Mouse (Mus musculus) CH12.LX (cell line): ENCODE results near the gene Reep6. TPM values are rescaled to one million over a fixed set of nuclear protein-coding genes. Genes with fewer than 3 reads are reported as not detected.
A peak's percentile ranks its signal among the peaks of the same experiment; 100 is the strongest.
"Not testable (repeated sequence)": the region's sequence is repeated elsewhere in the genome, so short reads cannot be mapped to it uniquely, and the experiment has no call there.

Source experiments
- DNase-seq: peaks from one replicate; pipeline ENCODE4 v3.0.0-alpha.2; 2013; ENCODE audit errors: extremely low read depth
- H3K27ac ChIP-seq: 2 replicates; pipeline ENCODE4 v1.5.1; 2012; ENCODE audit warnings: low read depth, mild to moderate bottlenecking, control low read depth, moderate library complexity; ENCODE audit not compliant: insufficient read depth
- H3K27me3 ChIP-seq: replicated peaks from 2 replicates; pipeline ENCODE3; 2012; ENCODE audit warnings: inconsistent platforms
- H3K36me3 ChIP-seq, 2 experiments: replicated peaks in 1 of 2; 2 replicates each; pipeline versions ENCODE3 to v1.6.1; 2012; ENCODE audit warnings: inconsistent platforms in 1 of 2, low read length in 1 of 2, mild to moderate bottlenecking in 1 of 2, mixed read lengths in 1 of 2, moderate library complexity in 1 of 2; ENCODE audit not compliant: control insufficient read depth in 1 of 2, insufficient read depth in 1 of 2
- H3K4me1 ChIP-seq, 2 experiments: 2 replicates each; pipeline ENCODE4 v1.6.1; 2012; ENCODE audit warnings: inconsistent platforms in 1 of 2, moderate library complexity in 1 of 2; ENCODE audit not compliant: insufficient read depth in 2 of 2, control insufficient read depth in 1 of 2
- H3K4me2 ChIP-seq: 2 replicates; pipeline ENCODE4 v1.6.1; 2012; ENCODE audit warnings: low read depth, mild to moderate bottlenecking, control low read depth; ENCODE audit not compliant: poor library complexity, insufficient read depth, severe bottlenecking
- H3K4me3 ChIP-seq, 3 experiments: fragments of 150-350 bp in 1 of 3; sonication (generic) in 1 of 3; replicated peaks in 1 of 3; 2 replicates each; pipeline versions ENCODE3 to v1.5.1; 2011 to 2012; ENCODE audit warnings: low read depth in 2 of 3, low read length in 2 of 3, mild to moderate bottlenecking in 2 of 3, moderate library complexity in 2 of 3, control low read depth in 1 of 3, improper control_type of control experiment in 1 of 3, inconsistent platforms in 1 of 3, mixed read lengths in 1 of 3; ENCODE audit not compliant: poor library complexity in 1 of 3
- H3K79me2 ChIP-seq: replicated peaks from 2 replicates; pipeline ENCODE4 v1.6.1; 2012; ENCODE audit warnings: mild to moderate bottlenecking, moderate library complexity; ENCODE audit not compliant: control insufficient read depth, poor library complexity, insufficient read depth, severe bottlenecking; ENCODE audit errors: extremely low read depth
- H3K9ac ChIP-seq: 2 replicates; pipeline ENCODE4 v1.6.1; 2012; ENCODE audit warnings: low read depth, mild to moderate bottlenecking, control low read depth, moderate library complexity; ENCODE audit not compliant: insufficient read depth
- H3K9me3 ChIP-seq: replicated peaks from 2 replicates; pipeline ENCODE3; 2012; ENCODE audit warnings: low read length, inconsistent platforms, mixed read lengths
- BHLHE40 ChIP-seq: IDR thresholded peaks from 2 replicates; pipeline ENCODE4 v1.6.1; 2011; ENCODE audit warnings: mild to moderate bottlenecking, low read depth, low read length, improper control_type of control experiment
- CTCF ChIP-seq, 2 experiments: IDR thresholded peaks in 1 of 2; conservative IDR thresholded peaks in 1 of 2; 2 replicates each; pipeline ENCODE4 v1.5.1; 2011 to 2012; ENCODE audit warnings: low read depth in 2 of 2, low read length in 2 of 2, improper control_type of control experiment in 1 of 2, inconsistent platforms in 1 of 2, mild to moderate bottlenecking in 1 of 2, moderate library complexity in 1 of 2
- E2F4 ChIP-seq: IDR thresholded peaks from 2 replicates; pipeline ENCODE4 v1.6.1; 2011; ENCODE audit warnings: low read depth, low read length, improper control_type of control experiment; ENCODE audit not compliant: insufficient replicate concordance
- ELF1 ChIP-seq: IDR thresholded peaks from 2 replicates; pipeline ENCODE4 v1.6.1; 2014; ENCODE audit warnings: low read depth, mild to moderate bottlenecking, inconsistent platforms, low read length, improper control_type of control experiment
- IRF4 ChIP-seq: IDR thresholded peaks from 2 replicates; pipeline ENCODE4 v1.6.1; 2014; ENCODE audit warnings: low read depth, mild to moderate bottlenecking, inconsistent platforms, low read length, improper control_type of control experiment
- JUND ChIP-seq: conservative IDR thresholded peaks from 2 replicates; pipeline ENCODE4 v1.6.1; 2011; ENCODE audit warnings: low read depth, low read length, improper control_type of control experiment
- MAX ChIP-seq: IDR thresholded peaks from 2 replicates; pipeline ENCODE4 v1.6.1; 2011; ENCODE audit warnings: low read length, improper control_type of control experiment
- MAZ ChIP-seq: IDR thresholded peaks from 2 replicates; pipeline ENCODE4 v1.6.1; 2012; ENCODE audit warnings: low read depth, mild to moderate bottlenecking, inconsistent platforms, low read length, improper control_type of control experiment, moderate library complexity
- MXI1 ChIP-seq: IDR thresholded peaks from 2 replicates; pipeline ENCODE4 v1.6.1; 2011; ENCODE audit warnings: mild to moderate bottlenecking, low read depth, low read length, improper control_type of control experiment
- MYC ChIP-seq: IDR thresholded peaks from 2 replicates; pipeline ENCODE4 v1.6.1; 2011; ENCODE audit warnings: low read depth, mild to moderate bottlenecking, improper control_type of control experiment, low read length
- NELFE ChIP-seq: IDR thresholded peaks from 2 replicates; pipeline ENCODE4 v1.6.1; 2011; ENCODE audit warnings: low read depth, low read length, improper control_type of control experiment
- RCOR1 ChIP-seq: conservative IDR thresholded peaks from 2 replicates; pipeline ENCODE4 v1.6.1; 2012; ENCODE audit warnings: low read depth, mild to moderate bottlenecking, inconsistent platforms, low read length, improper control_type of control experiment
- TBP ChIP-seq: conservative IDR thresholded peaks from 2 replicates; pipeline ENCODE4 v1.6.1; 2011; ENCODE audit warnings: low read depth, low read length, improper control_type of control experiment
- USF1 ChIP-seq: IDR thresholded peaks from 2 replicates; pipeline ENCODE4 v1.6.1; 2014; ENCODE audit warnings: low read depth, mild to moderate bottlenecking, inconsistent platforms, low read length, improper control_type of control experiment
- USF2 ChIP-seq: conservative IDR thresholded peaks from 2 replicates; pipeline ENCODE4 v1.6.1; 2011; ENCODE audit warnings: low read depth, low read length, improper control_type of control experiment
- ZKSCAN1 ChIP-seq: IDR thresholded peaks from 2 replicates; pipeline ENCODE4 v1.6.1; 2012; ENCODE audit warnings: low read depth, inconsistent platforms, low read length, improper control_type of control experiment, borderline replicate concordance
- ZNF384 ChIP-seq: IDR thresholded peaks from 2 replicates; pipeline ENCODE4 v1.6.1; 2012; ENCODE audit warnings: low read depth, low read length, improper control_type of control experiment, inconsistent platforms
- dilution Hi-C: fragments of 300-500 bp; cut with MboI; formaldehyde crosslinking; loops from 2 replicates; pipeline ENCODE4 v1.14.3; 2020; ENCODE audit warnings: low sequenced_read_pairs; ENCODE audit not compliant: extremely low pct_unique_long_range_greater_than_20kb, extremely low pct_ligation_motif_present
- in situ Hi-C: fragments of 300-500 bp; cut with MboI; formaldehyde crosslinking; loops from 3 replicates; pipeline ENCODE4 v1.14.3; 2019; ENCODE audit warnings: low sequenced_read_pairs, low pct_ligation_motif_present, low pct_unique_long_range_greater_than_20kb, mixed read lengths
- polyA plus RNA-seq: library from polyadenylated mRNA; unstranded; fragments of >175 nt; gene quantifications from 2 replicates; pipeline ENCODE4 v1.2.1, GENCODE M21; 2012; ENCODE audit warnings: low read depth; ENCODE audit not compliant: insufficient read length
- total RNA-seq, 2 experiments: library from RNA; depleted of rRNA; stranded (reverse); fragments of 300-350 nt in 1 of 2; fragments of >200 nt in 1 of 2; gene quantifications; 2 replicates each; pipeline ENCODE4 v1.2.3; 2012 to 2014

Gene Reep6
- total and polyA plus RNA-seq, 3 experiments = 0.48 to 7.5 (median 5.0) TPM

DNA sequence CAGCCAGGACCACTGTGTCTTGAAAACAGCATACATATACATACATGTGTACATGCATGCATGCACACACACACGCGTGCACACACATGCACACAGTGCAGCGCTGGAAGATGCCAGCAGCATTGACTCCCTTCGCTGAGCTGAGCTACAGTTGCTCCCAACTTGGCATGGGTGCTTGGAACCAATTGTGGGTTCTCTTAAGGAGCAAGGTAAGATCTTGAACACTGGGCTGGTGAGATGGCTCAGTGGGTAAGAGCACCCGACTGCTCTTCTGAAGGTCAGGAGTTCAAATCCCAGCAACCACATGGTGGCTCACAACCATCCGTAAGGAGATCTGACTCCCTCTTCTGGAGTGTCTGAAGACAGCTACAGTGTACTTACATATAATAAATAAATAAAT, 16.2 kb downstream of the Reep6 start:
- H3K4me1 ChIP-seq, H3K27ac ChIP-seq, H3K9ac ChIP-seq: not testable (repeated sequence)

DNA sequence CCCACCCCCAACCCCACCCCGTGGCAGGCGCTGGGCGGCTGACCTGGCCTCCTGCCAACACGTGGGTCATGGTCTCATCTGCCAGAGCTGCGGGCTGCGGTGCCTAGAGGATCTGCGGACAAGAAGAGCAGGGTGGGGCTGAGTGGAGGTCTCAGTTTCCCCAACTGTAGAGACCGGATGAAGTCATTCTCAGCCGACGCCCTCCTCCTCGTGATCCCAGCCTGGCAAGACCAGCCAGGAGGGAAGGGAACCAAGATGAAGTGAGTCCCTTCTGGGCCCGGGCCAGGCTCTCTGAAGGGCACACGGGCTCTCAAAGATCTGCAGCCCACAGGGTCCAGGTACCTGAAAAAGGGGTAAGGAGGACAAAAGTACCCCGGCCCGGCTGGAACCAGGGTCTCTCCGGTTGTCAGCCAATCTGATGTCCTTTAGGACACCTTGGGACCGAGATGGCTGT, 17.8 kb downstream of the Reep6 start:
- no peak for DNase-seq
- Histone ChIP-seq H3K27me3 (peaks cover 72% of the 10 kb centered on the region), H3K79me2 (no peaks in the 10 kb centered on the region), H3K4me1 (peaks cover 3 to 10% of the 10 kb centered on the region in 2 experiments), H3K9ac (peak overlapping the region; percentile 41), H3K4me2 (peak overlapping the region; percentile 72; the same call in 1 of the 2 replicates), H3K9me3 (peaks cover 8% of the 10 kb centered on the region), H3K27ac (no peak overlapping the region), H3K36me3 (no peaks in the 10 kb centered on the region), H3K4me3 (peak overlapping the region in 1 of 3 experiments; percentile 63)
- in situ Hi-C loops (loop anchor here (5.0 kb wide), 1 partner anchor 170 kb away; the partner anchor contains the start of gene Efna2), dilution Hi-C loops (no loop called here)
- TF ChIP-seq MAX (no peak), USF2 (no peak), BHLHE40 (no peak), E2F4 (no peak), IRF4 (no peak), ZKSCAN1 (no peak), NELFE (no peak), ZNF384 (no peak), USF1 (no peak), JUND (no peak), MXI1 (no peak), MAZ (no peak), CTCF (conservative IDR thresholded peaks at IDR 0.05 in 1 of 2, IDR thresholded peaks at IDR 0.05 in 1 of 2; ENCODE audit: low read depth in 2 of 2, low read length in 2 of 2) (no peak), RCOR1 (no peak), MYC (no peak), ELF1 (no peak)

More for the DNA sequence above, 16.2 kb downstream of the Reep6 start:
- H3K4me2 ChIP-seq, H3K4me3 ChIP-seq, H3K79me2 ChIP-seq, DNase-seq, dilution Hi-C loops, H3K36me3 ChIP-seq: not testable (repeated sequence)
- peaks cover 57% of the 10 kb centered on the region for H3K27me3 ChIP-seq
- peaks cover 19% of the 10 kb centered on the region for H3K9me3 ChIP-seq
- TF ChIP-seq TBP = 0 out of 2 replicates have a peak, but pooled peaks have one; percentile 53
- TF ChIP-seq, all 38 proteins: peak for 1; not testable (repeated sequence) for 37
- in situ Hi-C loops = loop anchor here (5.0 kb wide), 1 partner anchor 169 kb away; the partner anchor contains the start of gene Efna2
